12 mouse cellular contexts compared by ENCODE assay signal in genomic region chr9:123006071-123006470, GRCm38 (mm10). TPM values are rescaled to one million over a fixed set of nuclear protein-coding genes. Genes with fewer than 3 reads are reported as not detected.
DNase-seq lines count a peak whose midpoint lies in the region; ATAC-seq and TF ChIP-seq lines count a peak whose summit lies in the region.
"Had no signal": no experiment of that assay in that cellular context is flagged by ENCODE, and none has a peak within 500 bp of the region (broad histone marks: within the 10 kb centered on the region; RNA-seq: fewer than 3 reads in every experiment).

No protein-coding gene starts in this region.

- POLR2A ChIA-PET in Patski (lab: Charles Lee): no interaction called here

- no peak for TF ChIP-seq EP300 in liver, embryonic 14.5 days (IDR thresholded peaks at IDR 0.05; ENCODE audit: low read depth)

- TF ChIP-seq POLR2A in olfactory bulb, adult 2 months (IDR thresholded peaks at IDR 0.05; ENCODE audit: insufficient read depth, low read depth, low read length): no peak

- no peak overlapping the region for H3K4me3 ChIP-seq in liver, embryonic 14.5 days (ENCODE audit: insufficient read depth in 1 of 2, low read depth in 2 of 2, low read length in 2 of 2)
- H3K4me3 ChIP-seq in liver, embryonic 11.5 days (ENCODE audit: low read depth, low read length): no peak overlapping the region
- no peak overlapping the region for H3K4me3 ChIP-seq in olfactory bulb, adult 2 months (ENCODE audit: insufficient read depth, low read depth, low read length)
- H3K4me3 ChIP-seq in heart, embryonic 10.5 days: no peak overlapping the region
- H3K4me3 ChIP-seq: hindbrain, embryonic 10.5 days; neural tube, embryonic 15.5 days had no signal

- peaks cover 90% of the 10 kb centered on the region for H3K36me3 ChIP-seq in liver, embryonic 14.5 days (replicated peaks; ENCODE audit: control insufficient read depth, insufficient read depth, low read depth)
- peaks cover 54% of the 10 kb centered on the region for H3K36me3 ChIP-seq in liver, embryonic 11.5 days (ENCODE audit: control insufficient read depth, insufficient read depth, low read length)
- H3K36me3 ChIP-seq in heart, embryonic 10.5 days: peaks cover 97% of the 10 kb centered on the region

- H3K4me1 ChIP-seq in liver, embryonic 14.5 days (replicated peaks; ENCODE audit: control insufficient read depth in 2 of 2, insufficient read depth in 2 of 2, low read length in 1 of 2): no peaks in the 10 kb centered on the region
- no peaks in the 10 kb centered on the region for H3K4me1 ChIP-seq in liver, embryonic 11.5 days (replicated peaks; ENCODE audit: control insufficient read depth, insufficient read depth, low read length)
- H3K4me1 ChIP-seq in olfactory bulb, adult 2 months (ENCODE audit: control insufficient read depth, insufficient read depth, low read length): no peaks in the 10 kb centered on the region
- no peaks in the 10 kb centered on the region for H3K4me1 ChIP-seq in heart, embryonic 10.5 days
- H3K4me1 ChIP-seq: hindbrain, embryonic 10.5 days; neural tube, embryonic 15.5 days had no signal

- in situ Hi-C loops in Patski (cut with MboI; ENCODE audit: low pct_unique_long_range_greater_than_20kb): no loop called here

- no peak overlapping the region for H3K4me2 ChIP-seq in liver, embryonic 14.5 days (ENCODE audit: low read depth)
- no peak overlapping the region for H3K4me2 ChIP-seq in liver, embryonic 11.5 days
- H3K4me2 ChIP-seq: neural tube, embryonic 15.5 days had no signal

- H3K9ac ChIP-seq in liver, embryonic 14.5 days (replicated peaks): no peak overlapping the region
- H3K9ac ChIP-seq in liver, embryonic 11.5 days (ENCODE audit: low read depth, low read length): no peak overlapping the region
- H3K9ac ChIP-seq: neural tube, embryonic 15.5 days had no signal

- H3K9me3 ChIP-seq in liver, embryonic 14.5 days (ENCODE audit: control insufficient read depth, low read length): no peaks in the 10 kb centered on the region
- H3K9me3 ChIP-seq in liver, embryonic 11.5 days (ENCODE audit: control insufficient read depth, low read length): no peaks in the 10 kb centered on the region
- no peaks in the 10 kb centered on the region for H3K9me3 ChIP-seq in heart, embryonic 10.5 days
- H3K9me3 ChIP-seq: hindbrain, embryonic 10.5 days; neural tube, embryonic 15.5 days had no signal

- H3K27me3 ChIP-seq in liver, embryonic 14.5 days (ENCODE audit: control insufficient read depth, insufficient read depth, low read length): no peaks in the 10 kb centered on the region
- H3K27me3 ChIP-seq in liver, embryonic 11.5 days (replicated peaks; ENCODE audit: control insufficient read depth, insufficient read depth, low read length): no peaks in the 10 kb centered on the region
- H3K27me3 ChIP-seq in Patski: no peaks in the 10 kb centered on the region
- H3K27me3 ChIP-seq in heart, embryonic 10.5 days (ENCODE audit: insufficient read depth, poor library complexity, severe bottlenecking): no peaks in the 10 kb centered on the region
- H3K27me3 ChIP-seq: neural tube, embryonic 15.5 days had no signal

- 90% methylated on average over 6 of the region's 6 CpGs for WGBS in liver, embryonic 14.5 days (ENCODE audit: insufficient replicate concordance)
- WGBS in liver, embryonic 11.5 days: 88% methylated on average over 6 of the region's 6 CpGs
- 71% methylated on average over 6 of the region's 6 CpGs for WGBS in olfactory bulb, adult 2 months
- 91% methylated on average over 6 of the region's 6 CpGs for WGBS in heart, embryonic 10.5 days

- DNase-seq in cerebellum, postnatal 14 days: peak; percentile 21 to 29
- DNase-seq in cerebellum, adult 8-10 months: no peak
- DNase-seq in liver, embryonic 14.5 days (ENCODE audit: low read depth in 3 of 3, low spot score in 3 of 3): no peak
- no peak for DNase-seq in liver, embryonic 11.5 days (ENCODE audit: low spot score)
- DNase-seq in Patski (ENCODE audit: low read depth, low spot score): no peak
- no peak for DNase-seq in left cerebral cortex, adult 9 months (ENCODE audit: low spot score in 2 of 2)
- no peak for DNase-seq in heart, embryonic 10.5 days (ENCODE audit: low spot score)
- DNase-seq: adrenal gland, postnatal 10 days; cerebellum, adult 9-11 months had no signal

- no peak for ATAC-seq in liver, embryonic 14.5 days (ENCODE audit: insufficient read depth)
- ATAC-seq in liver, embryonic 11.5 days (replicated peaks; ENCODE audit: low FRiP score): no peak
- ATAC-seq in Patski: no peak

- peak; percentile 52 for TF ChIP-seq CTCF in liver, embryonic 14.5 days (IDR thresholded peaks at IDR 0.05; ENCODE audit: low read depth)
- TF ChIP-seq CTCF in Patski (IDR thresholded peaks at IDR 0.05): peak; percentile 61
- 0 out of 2 replicates have a peak, but pooled peaks have one; percentile 18 for TF ChIP-seq CTCF in olfactory bulb, adult 2 months (IDR thresholded peaks at IDR 0.05; ENCODE audit: insufficient read depth, low read depth, low read length)

- CTCF ChIA-PET in Patski (lab: Charles Lee): interaction anchor here (1.0 kb wide), 1 partner anchor 13 kb away, joined by 3 read pairs; no protein-coding TSS in a partner anchor

- H3K27ac ChIP-seq in liver, embryonic 14.5 days: no peak overlapping the region
- no peak overlapping the region for H3K27ac ChIP-seq in liver, embryonic 11.5 days (ENCODE audit: low read depth, low read length)
- H3K27ac ChIP-seq in olfactory bulb, adult 2 months (ENCODE audit: insufficient read depth, low read depth, low read length): no peak overlapping the region
- no peak overlapping the region for H3K27ac ChIP-seq in heart, embryonic 10.5 days
- H3K27ac ChIP-seq: hindbrain, embryonic 10.5 days; neural tube, embryonic 15.5 days had no signal

RNA-seq across cellular contexts. Expression of gene Tmem42, which starts 15.1 kb away (rescaled TPM):
- 3.2 and 3.9 TPM in 2 replicates for polyA plus RNA-seq in liver, embryonic 14.5 days (2012; rRNA removed)
- 6.1 and 6.6 TPM in 2 replicates for polyA plus RNA-seq in liver, embryonic 14.5 days (2014; fragmentation: Nextera tagmentation; extraction: Ambion mirVana)
- 8.8 and 11.6 TPM in 2 replicates for polyA plus RNA-seq in liver, embryonic 11.5 days (2014; fragmentation: Nextera tagmentation; extraction: Ambion mirVana)
- polyA plus RNA-seq in Patski (2021): 8.2 TPM
- polyA plus RNA-seq in olfactory bulb, adult 2 months (2012; ENCODE audit: insufficient read depth, insufficient read length, low replicate concordance, missing spikeins): not detected in 2 replicates
- 15.7 and 16.1 TPM in 2 replicates for polyA plus RNA-seq in heart, embryonic 10.5 days (2016; fragmentation: Nextera tagmentation; extraction: Ambion mirVana)

RNA-seq across cellular contexts. Expression of gene Tgm4, which starts 28.5 kb away (rescaled TPM):
- 0.02 TPM in 1 of 2 replicates, not detected in the other for polyA plus RNA-seq in liver, embryonic 14.5 days (2012; rRNA removed)
- 0.18 TPM in 1 of 2 replicates, not detected in the other for polyA plus RNA-seq in liver, embryonic 14.5 days (2014; fragmentation: Nextera tagmentation; extraction: Ambion mirVana)
- 0.23 and 0.35 TPM in 2 replicates for polyA plus RNA-seq in liver, embryonic 11.5 days (2014; fragmentation: Nextera tagmentation; extraction: Ambion mirVana)
- polyA plus RNA-seq in Patski (2021): 0.74 TPM
- not detected in 2 replicates for polyA plus RNA-seq in olfactory bulb, adult 2 months (2012; ENCODE audit: insufficient read depth, insufficient read length, low replicate concordance, missing spikeins)
- polyA plus RNA-seq in heart, embryonic 10.5 days (2016; fragmentation: Nextera tagmentation; extraction: Ambion mirVana): 0.27 and 0.73 TPM in 2 replicates

RNA-seq across cellular contexts. Expression of gene Kif15, which starts 55.2 kb away (rescaled TPM):
- 15.2 and 43.7 TPM in 2 replicates for polyA plus RNA-seq in liver, embryonic 14.5 days (2012; rRNA removed)
- 20.4 and 23.1 TPM in 2 replicates for polyA plus RNA-seq in liver, embryonic 14.5 days (2014; fragmentation: Nextera tagmentation; extraction: Ambion mirVana)
- polyA plus RNA-seq in liver, embryonic 11.5 days (2014; fragmentation: Nextera tagmentation; extraction: Ambion mirVana): 63.2 and 67.3 TPM in 2 replicates
- 14.0 TPM for polyA plus RNA-seq in Patski (2021)
- polyA plus RNA-seq in olfactory bulb, adult 2 months (2012; ENCODE audit: insufficient read depth, insufficient read length, low replicate concordance, missing spikeins): not detected in 2 replicates
- 37.3 and 46.9 TPM in 2 replicates for polyA plus RNA-seq in heart, embryonic 10.5 days (2016; fragmentation: Nextera tagmentation; extraction: Ambion mirVana)

RNA-seq across cellular contexts. Expression of gene 1110059G10Rik, which starts 55.3 kb away (rescaled TPM):
- polyA plus RNA-seq in liver, embryonic 14.5 days (2012; rRNA removed): 6.1 and 9.1 TPM in 2 replicates
- 17.9 and 19.0 TPM in 2 replicates for polyA plus RNA-seq in liver, embryonic 14.5 days (2014; fragmentation: Nextera tagmentation; extraction: Ambion mirVana)
- 31.9 and 32.5 TPM in 2 replicates for polyA plus RNA-seq in liver, embryonic 11.5 days (2014; fragmentation: Nextera tagmentation; extraction: Ambion mirVana)
- 18.6 TPM for polyA plus RNA-seq in Patski (2021)
- polyA plus RNA-seq in olfactory bulb, adult 2 months (2012; ENCODE audit: insufficient read depth, insufficient read length, low replicate concordance, missing spikeins): not detected in 2 replicates
- 15.5 and 16.6 TPM in 2 replicates for polyA plus RNA-seq in heart, embryonic 10.5 days (2016; fragmentation: Nextera tagmentation; extraction: Ambion mirVana)

Comparison
In these comparisons a context has a peak if more than half of its experiments do, and no peak if none do; other contexts are left out.
1. DNase-seq: peak in cerebellum, postnatal 14 days (2 of 2); none in cerebellum, adult 8-10 months (single experiment), liver, embryonic 14.5 days (0 of 3), liver, embryonic 11.5 days (single experiment), Patski (single experiment), left cerebral cortex, adult 9 months (0 of 2) and heart, embryonic 10.5 days (single experiment).
2. Peak in every context shown above with its lines, with median percentiles within 50 percentile points of each other: CTCF ChIP-seq.